Mouse (Mus musculus): ENCODE measurements at regions not wholly inside any gene's neighbourhood (a gene's known extent, or its start where the extent isn't known, plus 50 kb on each side); places are given as distances from the start of the nearest gene placed in this dataset.

- H3K9me3 ChIP-seq (replicated peaks; ENCODE audit: control insufficient read depth, low read length) = no peaks in the 10 kb centered on the region
- no peak overlapping the region for H3K4me2 ChIP-seq (ENCODE audit: low read depth, low read length)
- no peaks in the 10 kb centered on the region for H3K36me3 ChIP-seq (replicated peaks; ENCODE audit: control insufficient read depth, insufficient read depth, low read length)
- H3K4me1 ChIP-seq (ENCODE audit: control insufficient read depth, insufficient read depth) = peaks cover 38% of the 10 kb centered on the region
- ATAC-seq (ENCODE audit: insufficient read depth, low read depth) (no peak), DNase-seq (ENCODE audit: low spot score) (no peak)
- no peak overlapping the region for H3K9ac ChIP-seq (replicated peaks; ENCODE audit: low read depth, low read length)
- H3K27me3 ChIP-seq (ENCODE audit: control insufficient read depth, insufficient read depth, low read length) = no peaks in the 10 kb centered on the region
- no peak overlapping the region for H3K27ac ChIP-seq (ENCODE audit: low read depth)
- 32% methylated on average over 1 of the region's 1 CpGs for WGBS
- TF ChIP-seq EP300 (IDR thresholded peaks at IDR 0.05; ENCODE audit: low read depth) = no peak
- TF ChIP-seq CTCF (IDR thresholded peaks at IDR 0.05; ENCODE audit: low read depth) = no peak
- no peak overlapping the region for H3K4me3 ChIP-seq (ENCODE audit: low read depth, low read length)
Observed at GRCm38 (mm10) chr10:31256934-31257333, 56.2 kb upstream of the Hddc2 start.

- 67% methylated on average over 1 of the region's 1 CpGs for WGBS
- no peaks in the 10 kb centered on the region for H3K9me3 ChIP-seq (replicated peaks; ENCODE audit: control insufficient read depth, low read length)
- TF ChIP-seq EP300 (IDR thresholded peaks at IDR 0.05; ENCODE audit: low read depth) (no peak), CTCF (IDR thresholded peaks at IDR 0.05; ENCODE audit: low read depth) (no peak)
- H3K27ac ChIP-seq (ENCODE audit: low read depth) = no peak overlapping the region
- H3K4me1 ChIP-seq (ENCODE audit: control insufficient read depth, insufficient read depth) = peaks cover 31% of the 10 kb centered on the region
- no peak for ATAC-seq (ENCODE audit: insufficient read depth, low read depth)
- no peak overlapping the region for H3K9ac ChIP-seq (replicated peaks; ENCODE audit: low read depth, low read length)
- H3K27me3 ChIP-seq (ENCODE audit: control insufficient read depth, insufficient read depth, low read length) = no peaks in the 10 kb centered on the region
- no peak overlapping the region for H3K4me3 ChIP-seq (ENCODE audit: low read depth, low read length)
- no peak overlapping the region for H3K4me2 ChIP-seq (ENCODE audit: low read depth, low read length)
- H3K36me3 ChIP-seq (replicated peaks; ENCODE audit: control insufficient read depth, insufficient read depth, low read length) = no peaks in the 10 kb centered on the region
- no peak for DNase-seq (ENCODE audit: low spot score)
Observed at GRCm38 (mm10) chr10:31257611-31258010, 55.6 kb upstream of the Hddc2 start.

GRCm38 (mm10) chr10:31260914-31261313, 52.3 kb upstream of the Hddc2 start:
- H3K36me3 ChIP-seq (replicated peaks; ENCODE audit: control insufficient read depth, insufficient read depth, low read length) = no peaks in the 10 kb centered on the region
- 25% methylated on average over 7 of the region's 7 CpGs for WGBS
- peak overlapping the region; percentile 87 for H3K27ac ChIP-seq (ENCODE audit: low read depth)
- ATAC-seq (ENCODE audit: insufficient read depth, low read depth) (peak; percentile 75), DNase-seq (ENCODE audit: low spot score) (peak; percentile 58)
- H3K4me3 ChIP-seq (ENCODE audit: low read depth, low read length) = no peak overlapping the region
- H3K9me3 ChIP-seq (replicated peaks; ENCODE audit: control insufficient read depth, low read length) = no peaks in the 10 kb centered on the region
- H3K4me2 ChIP-seq (ENCODE audit: low read depth, low read length) = no peak overlapping the region
- TF ChIP-seq EP300 (IDR thresholded peaks at IDR 0.05; ENCODE audit: low read depth) = no peak
- no peak for TF ChIP-seq CTCF (IDR thresholded peaks at IDR 0.05; ENCODE audit: low read depth)
- no peak overlapping the region for H3K9ac ChIP-seq (replicated peaks; ENCODE audit: low read depth, low read length)
- H3K27me3 ChIP-seq (ENCODE audit: control insufficient read depth, insufficient read depth, low read length) = no peaks in the 10 kb centered on the region
- peaks cover 19% of the 10 kb centered on the region for H3K4me1 ChIP-seq (ENCODE audit: control insufficient read depth, insufficient read depth)

Data from heart, postnatal 0 days (tissue).